In genomic region chr8:121115948-121116347, GRCm38 (mm10) we compare ENCODE assay signal across 8 mouse cellular contexts. TPM values are rescaled to one million over a fixed set of nuclear protein-coding genes. Genes with fewer than 3 reads are reported as not detected.
A peak's percentile ranks its signal among the peaks of the same experiment; 100 is the strongest.
DNase-seq lines count a peak whose midpoint lies in the region; ATAC-seq and TF ChIP-seq lines count a peak whose summit lies in the region.

Gene Foxc2 (plus strand): TSS chr8:121116171.

- peak; percentile 66 for ATAC-seq in forebrain, postnatal 0 days
- no peak for ATAC-seq in hindbrain, embryonic 13.5 days (ENCODE audit: low FRiP score)
- ATAC-seq in megakaryocyte progenitor cell, adult 5-6 weeks (replicated peaks; ENCODE audit: poor library complexity) = peak; percentile 52; the same call in 1 of the 2 replicates

- peaks cover 77% of the 10 kb centered on the region for H3K27me3 ChIP-seq in forebrain, postnatal 0 days (ENCODE audit: insufficient read depth, low read length)
- peaks cover 99% of the 10 kb centered on the region for H3K27me3 ChIP-seq in hindbrain, embryonic 13.5 days

- no peaks in the 10 kb centered on the region for H3K4me1 ChIP-seq in forebrain, postnatal 0 days (ENCODE audit: insufficient read depth)
- peaks cover 17% of the 10 kb centered on the region for H3K4me1 ChIP-seq in hindbrain, embryonic 13.5 days (replicated peaks)

- H3K4me2 ChIP-seq in forebrain, postnatal 0 days (ENCODE audit: low read depth) = peak within 1 kb of the TSS; percentile 42
- peak within 1 kb of the TSS; percentile 52 for H3K4me2 ChIP-seq in hindbrain, embryonic 13.5 days

- no peak for TF ChIP-seq CTCF in forebrain, postnatal 0 days (IDR thresholded peaks at IDR 0.05; ENCODE audit: low read depth)

- peak; percentile 98 for DNase-seq in ES-CJ7 (ENCODE audit: low read depth, low spot score)
- peak; percentile 89 for DNase-seq in adrenal gland, postnatal 14 days
- DNase-seq in forebrain, postnatal 0 days = peak; percentile 83
- peak; percentile 50 to 89 for DNase-seq in left cerebral cortex, postnatal 10 days (ENCODE audit: extremely low spot score in 1 of 2, low spot score in 2 of 2)
- DNase-seq in right cerebral cortex, postnatal 25 days = peak; percentile 29
- DNase-seq in c-Kit-positive CD71-positive TER-119-positive erythroid progenitor cells, embryonic 14.5 days (ENCODE audit: low spot score) = no peak

- H3K36me3 ChIP-seq in forebrain, postnatal 0 days (ENCODE audit: insufficient read depth) = no peaks in the 10 kb centered on the region
- no peaks in the 10 kb centered on the region for H3K36me3 ChIP-seq in hindbrain, embryonic 13.5 days

- H3K9ac ChIP-seq in forebrain, postnatal 0 days = no peak within 1 kb of the TSS
- H3K9ac ChIP-seq in hindbrain, embryonic 13.5 days = peak within 1 kb of the TSS; percentile 56

- WGBS in forebrain, postnatal 0 days = under 1% methylated on average over 25 of the region's 25 CpGs
- WGBS in hindbrain, embryonic 13.5 days = 0% methylated on average over 25 of the region's 25 CpGs

- no peaks in the 10 kb centered on the region for H3K9me3 ChIP-seq in forebrain, postnatal 0 days (ENCODE audit: low read length)
- H3K9me3 ChIP-seq in hindbrain, embryonic 13.5 days = peaks cover 7% of the 10 kb centered on the region; the same call in 1 of the 2 replicates

- H3K4me3 ChIP-seq in forebrain, postnatal 0 days (ENCODE audit: low read depth, low read length) = peak within 1 kb of the TSS; percentile 24
- H3K4me3 ChIP-seq in hindbrain, embryonic 13.5 days = peak within 1 kb of the TSS; percentile 39

- H3K27ac ChIP-seq in forebrain, postnatal 0 days (ENCODE audit: low read depth, low read length) = no peak within 1 kb of the TSS
- H3K27ac ChIP-seq in hindbrain, embryonic 13.5 days = peak within 1 kb of the TSS; percentile 52

- intact Hi-C loops in left cerebral cortex, postnatal 10 days (cut with DNase I) = loop anchor here (5.0 kb wide), 1 partner anchor 34 kb away; the partner anchor contains the start of gene Foxf1

RNA-seq across cellular contexts. Expression of gene Foxc2, which starts in this region (rescaled TPM):
- total RNA-seq in adrenal gland, postnatal 14 days (2021) = 4.6 and 5.1 TPM in 2 replicates
- total RNA-seq in forebrain, postnatal 0 days (2014; rRNA removed) = 3.1 and 6.5 TPM in 2 replicates
- 2.6 and 2.7 TPM in 2 replicates for polyA plus RNA-seq in forebrain, postnatal 0 days (2015; fragmentation: Nextera tagmentation; extraction: Ambion mirVana)
- 2.8 and 4.1 TPM in 2 replicates for polyA plus RNA-seq in hindbrain, embryonic 13.5 days (2015; fragmentation: Nextera tagmentation; extraction: Ambion mirVana)
- total RNA-seq in left cerebral cortex, postnatal 10 days (2021) = 1 to 10 TPM; 2.8 to 3.1 TPM
- total RNA-seq in megakaryocyte progenitor cell, adult 5-6 weeks (2015) = not detected in 2 replicates
- not detected in 2 replicates for total RNA-seq in megakaryocyte progenitor cell, adult 5-6 weeks (2017)

Comparison
In these comparisons a context has a peak if more than half of its experiments do, and no peak if none do; other contexts are left out.
1. Peak in ATAC-seq in megakaryocyte progenitor cell, adult 5-6 weeks; RNA of the gene not detected or under 1 TPM.